Mouse (Mus musculus): ENCODE data around the gene Abi3bp.

DNA sequence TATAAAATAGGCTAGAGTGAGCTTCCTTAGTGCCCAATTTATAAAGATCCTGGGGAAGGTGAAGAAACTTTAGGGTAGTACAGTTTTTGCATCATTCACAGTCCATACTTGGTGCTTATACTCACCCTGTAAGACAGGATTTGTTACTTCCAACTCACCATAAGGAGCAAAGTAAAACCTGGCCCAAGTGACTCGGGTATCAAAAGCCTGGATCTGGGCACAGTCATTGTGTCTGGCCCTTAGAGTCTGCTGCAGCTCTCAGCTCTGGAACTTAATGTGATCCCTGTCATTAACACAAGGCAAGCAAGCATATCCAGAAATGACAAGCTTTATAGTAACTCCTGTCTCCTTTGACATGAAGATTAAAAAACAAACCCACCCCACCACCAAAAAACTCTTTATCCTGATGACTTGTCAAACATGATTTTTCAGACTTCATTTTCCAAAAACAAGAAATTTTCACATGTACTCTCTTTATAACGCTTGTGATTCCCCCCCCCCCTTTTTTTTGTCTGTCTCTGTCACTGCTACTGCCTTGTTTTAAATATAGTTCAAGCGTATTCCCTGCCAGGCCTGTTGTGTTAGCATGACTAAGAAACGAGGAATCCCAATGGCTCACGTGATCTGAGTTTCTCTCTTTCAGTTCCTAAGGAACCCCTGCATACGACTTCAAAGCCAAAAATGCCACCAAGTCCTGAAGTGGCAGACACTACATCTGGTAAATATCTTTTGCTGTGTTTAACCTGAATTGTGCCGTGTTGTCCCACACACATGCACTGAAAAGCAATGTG is 168.9 kb downstream of the Abi3bp start:
- no peak for TF ChIP-seq GATA1 (IDR thresholded peaks at IDR 0.05; ENCODE audit: low read length)
- TF ChIP-seq TAL1 (IDR thresholded peaks at IDR 0.05; ENCODE audit: low read length) = no peak

Measured in erythroblast, embryonic 14.5 days (primary cell).